Mouse (Mus musculus): ENCODE measurements around the gene Aurka.

Gene Aurka

DNA sequence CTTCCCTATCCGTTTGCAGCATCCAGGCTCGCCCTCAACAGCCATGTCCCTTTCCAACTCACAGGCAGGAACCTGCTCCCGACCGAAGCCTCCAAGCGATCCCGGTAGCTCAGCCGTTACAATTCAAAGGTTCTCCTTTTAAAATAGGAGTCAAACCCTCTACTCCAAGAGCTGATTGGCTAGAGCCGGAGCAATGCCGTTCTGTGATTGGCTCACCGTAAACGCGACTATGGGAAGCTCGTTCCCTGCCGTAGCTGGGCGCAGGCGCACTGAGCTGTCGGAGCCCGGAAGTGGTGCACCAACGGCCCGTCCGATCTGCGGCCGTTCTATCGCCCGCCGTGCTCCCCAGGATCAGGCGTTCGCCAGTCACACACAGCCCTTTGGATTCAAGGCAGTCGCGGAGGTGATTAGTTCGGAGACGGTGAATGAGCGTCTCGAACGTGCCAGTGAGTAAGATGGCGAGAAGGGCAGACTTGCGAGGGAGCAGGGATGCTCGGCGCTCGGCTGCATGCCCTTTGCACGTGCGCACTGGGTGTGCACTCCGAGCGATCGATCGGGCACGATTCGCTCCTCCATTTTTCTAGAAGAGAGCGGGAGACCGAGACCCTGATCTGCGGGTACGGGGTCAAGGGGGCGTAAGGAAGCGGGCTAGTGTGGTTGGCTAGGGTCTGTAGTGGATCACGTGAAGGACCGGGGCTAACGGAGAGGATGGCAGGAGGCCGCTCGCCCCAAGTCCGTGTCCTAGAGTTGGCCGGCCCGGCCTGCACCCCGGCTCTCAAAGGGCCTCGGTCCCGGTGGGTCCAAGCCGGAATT, at the start of gene Aurka, which contains the start of gene Cstf1:
Gene Aurka, minus strand, starts transcription at position 125 of the 813 bp plus-strand sequence.
Gene Cstf1, plus strand, starts transcription at position 271 of the 813 bp plus-strand sequence.
- peak; percentile 98 for DNase-seq (ENCODE audit: low read depth, low spot score)

DNA sequence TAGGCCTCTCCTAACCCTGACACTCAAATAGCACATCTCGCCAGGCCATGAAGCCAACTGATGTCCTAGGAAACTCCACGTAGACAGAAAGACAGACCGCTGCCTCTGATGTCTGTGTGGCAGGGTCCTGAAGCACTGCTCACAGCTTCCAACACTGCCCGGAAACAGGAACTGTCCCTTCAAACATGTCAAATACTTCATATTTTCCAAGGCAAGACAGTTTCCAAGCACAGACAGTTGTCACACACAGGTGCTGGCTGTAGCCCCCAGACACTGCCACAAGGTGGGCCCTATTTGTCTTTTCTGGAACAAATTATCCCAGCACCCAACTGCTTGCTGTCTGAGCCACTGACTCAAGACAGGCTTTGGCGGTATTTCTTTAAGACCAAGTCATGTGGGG, 47.9 kb upstream of the Aurka start:
- DNase-seq (ENCODE audit: low read depth, low spot score), result no peak

DNA sequence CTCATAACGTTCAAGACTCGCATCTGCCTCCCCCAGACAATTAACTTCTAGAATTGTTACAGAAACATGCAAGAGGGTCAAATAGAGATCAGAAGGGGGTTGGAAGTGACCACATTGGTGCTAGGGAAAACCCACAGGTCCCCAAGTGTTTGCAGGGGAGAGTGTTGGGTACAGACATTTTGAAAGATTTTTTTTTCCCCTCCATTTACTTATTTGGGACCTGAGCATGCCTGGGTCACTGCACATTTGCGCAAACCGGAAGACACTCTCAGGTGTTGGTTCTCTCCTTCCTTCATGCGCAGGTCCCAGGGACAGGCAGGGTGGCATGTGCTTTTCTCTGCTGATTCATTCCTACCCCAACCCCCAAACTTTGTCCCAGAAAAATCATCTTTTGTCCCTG, 46.5 kb upstream of the Aurka start:
- DNase-seq (ENCODE audit: low read depth, low spot score), result no peak

DNA sequence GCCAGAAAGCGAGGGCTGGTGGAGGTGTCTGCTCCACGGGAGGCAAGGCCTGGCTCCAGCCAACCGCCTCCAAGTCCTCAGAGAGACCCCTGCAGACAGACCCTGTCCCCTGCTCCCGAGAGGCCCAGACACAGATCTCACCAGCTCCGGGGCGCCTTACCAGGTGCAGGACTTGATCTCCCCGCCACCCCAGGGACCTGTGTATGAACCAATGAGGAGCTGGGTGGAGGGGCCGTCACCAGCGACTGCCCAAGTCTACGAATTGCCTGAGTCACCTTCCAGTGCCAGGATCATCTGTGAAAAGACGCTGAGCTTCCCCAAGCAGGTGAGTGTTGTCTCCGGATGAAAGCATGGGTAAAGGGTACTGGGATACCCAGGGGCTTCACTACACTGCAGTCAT, 45.9 kb upstream of the Aurka start:
- no peak for DNase-seq (ENCODE audit: low read depth, low spot score)

DNA sequence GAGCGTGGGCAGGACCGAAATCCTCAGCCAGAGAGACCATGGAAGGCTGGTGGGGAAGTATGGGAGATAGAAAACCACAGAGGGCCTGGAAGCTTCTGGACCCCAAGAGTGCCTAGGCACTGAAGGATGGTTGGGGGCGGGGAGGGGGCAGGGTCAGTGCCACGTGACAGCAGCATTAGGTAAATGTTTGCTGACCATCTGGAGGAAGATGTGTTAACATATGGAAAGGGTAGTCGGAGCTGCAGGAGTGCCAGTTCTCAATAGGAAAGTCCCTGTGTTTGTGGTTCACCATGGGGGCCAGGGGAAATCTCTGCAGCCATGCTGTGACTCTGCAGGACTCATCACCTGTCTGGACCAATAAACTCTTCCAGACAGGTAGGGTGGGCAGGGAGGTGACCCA, 43.6 kb upstream of the Aurka start:
- no peak for DNase-seq (ENCODE audit: low read depth, low spot score)

- DNase-seq (ENCODE audit: low read depth, low spot score), result peak; percentile 21
Measured at GRCm38 (mm10) chr2:172413273-172413672, 42.9 kb upstream of the Aurka start.

GRCm38 (mm10) chr2:172412454-172412853, 42.1 kb upstream of the Aurka start:
- DNase-seq (ENCODE audit: low read depth, low spot score), result no peak

DNA sequence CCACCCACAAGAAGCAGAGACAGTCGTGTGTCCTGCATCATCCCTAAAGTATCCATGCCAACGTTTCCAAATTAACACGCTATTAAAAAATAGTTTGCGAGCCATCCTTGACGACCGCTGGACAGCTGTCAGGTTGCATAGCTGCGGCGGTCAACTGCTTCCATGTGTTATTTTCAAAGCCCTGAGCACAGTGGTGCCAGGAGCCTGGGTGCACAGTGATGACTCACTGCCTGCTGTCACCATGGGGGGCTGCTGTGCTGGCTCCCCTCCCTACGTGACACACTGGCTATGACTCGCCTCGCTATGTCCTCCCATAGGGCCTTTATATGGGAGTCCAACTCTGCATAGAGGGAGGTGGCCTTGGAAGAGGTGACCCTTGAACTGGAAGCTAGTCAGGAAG, 40.8 kb upstream of the Aurka start:
- peak; percentile 51 for DNase-seq (ENCODE audit: low read depth, low spot score)

DNA sequence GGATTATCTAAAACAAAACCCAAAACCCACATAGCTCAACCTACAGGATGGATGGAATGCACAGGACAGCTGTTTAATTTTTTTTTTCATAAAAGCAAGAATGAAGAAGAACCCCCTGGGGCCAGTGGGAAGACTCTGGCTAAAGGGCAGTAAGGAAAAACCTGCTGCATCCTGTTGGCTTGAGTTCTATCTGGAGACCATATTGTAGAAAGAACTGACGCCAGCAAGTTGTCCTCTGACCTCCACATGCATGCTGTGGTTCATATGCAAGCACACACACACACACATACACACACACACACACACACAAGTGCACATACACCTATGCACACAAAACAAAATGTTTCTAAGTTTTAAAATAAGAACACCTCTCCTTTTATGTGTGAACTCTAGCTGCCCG, 40.4 kb upstream of the Aurka start:
- DNase-seq (ENCODE audit: low read depth, low spot score), result no peak

GRCm38 (mm10) chr2:172407499-172407898, 37.2 kb upstream of the Aurka start:
- no peak for DNase-seq (ENCODE audit: low read depth, low spot score)

- DNase-seq (ENCODE audit: low read depth, low spot score), result no peak
Measured at GRCm38 (mm10) chr2:172406173-172406572, 35.8 kb upstream of the Aurka start.

DNA sequence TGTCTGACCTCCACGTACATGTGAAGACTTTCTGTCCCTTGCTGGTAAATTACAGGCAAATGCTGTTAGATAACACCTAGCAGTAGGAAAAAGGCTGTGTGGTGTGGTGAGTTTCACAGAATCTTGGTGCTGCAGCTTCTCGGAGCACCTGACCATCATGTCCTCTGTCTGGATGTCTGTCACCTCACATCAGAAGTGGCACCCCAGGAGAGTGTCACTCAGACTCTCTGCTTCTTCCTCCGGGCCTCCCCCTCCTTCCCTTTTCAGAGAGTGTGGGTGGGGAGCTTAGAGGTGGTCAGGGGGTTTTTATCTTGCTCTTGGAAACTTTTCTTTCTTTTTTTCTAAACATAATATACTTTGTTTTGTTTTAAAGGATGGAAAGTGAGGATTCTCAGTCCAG, 34.7 kb upstream of the Aurka start:
- no peak for DNase-seq (ENCODE audit: low read depth, low spot score)

GRCm38 (mm10) chr2:172404239-172404638, 33.9 kb upstream of the Aurka start:
- DNase-seq (ENCODE audit: low read depth, low spot score), result no peak

DNA sequence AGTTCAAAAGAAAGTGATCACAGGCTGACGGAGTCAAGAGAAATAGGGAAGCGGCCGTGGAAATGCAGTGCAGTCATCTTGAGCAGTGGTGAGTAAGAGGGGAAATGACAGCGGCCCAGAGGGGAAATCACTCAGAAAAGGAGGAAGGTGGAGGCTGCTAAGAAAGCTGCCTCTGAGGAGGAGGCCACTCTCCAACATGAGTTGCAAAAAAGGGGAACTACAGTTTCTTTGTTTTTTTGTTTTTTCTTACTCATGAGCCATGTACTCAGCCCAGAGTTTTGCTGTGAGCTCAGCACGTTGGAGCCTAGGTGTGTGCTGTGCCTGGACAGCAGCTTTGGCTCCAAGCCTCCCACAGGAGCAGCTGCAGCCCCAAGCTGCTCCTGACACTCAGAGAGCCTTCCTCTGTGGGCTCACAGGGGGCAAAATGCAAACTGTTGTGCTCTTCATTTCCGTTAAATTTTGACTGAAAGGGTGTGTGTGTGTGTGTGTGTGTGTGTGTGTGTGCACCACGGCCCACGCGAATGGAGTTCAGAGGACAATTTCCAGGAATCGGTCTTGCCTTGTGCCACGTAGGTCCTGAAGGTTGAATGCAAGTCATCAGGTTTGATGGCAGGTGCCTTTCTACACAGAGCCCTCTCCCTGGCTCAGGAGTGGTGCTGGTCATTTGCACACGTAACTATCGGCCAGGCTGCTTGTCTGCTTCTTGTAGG, 30.9 kb upstream of the Aurka start:
- DNase-seq (ENCODE audit: low read depth, low spot score), result no peak

DNA sequence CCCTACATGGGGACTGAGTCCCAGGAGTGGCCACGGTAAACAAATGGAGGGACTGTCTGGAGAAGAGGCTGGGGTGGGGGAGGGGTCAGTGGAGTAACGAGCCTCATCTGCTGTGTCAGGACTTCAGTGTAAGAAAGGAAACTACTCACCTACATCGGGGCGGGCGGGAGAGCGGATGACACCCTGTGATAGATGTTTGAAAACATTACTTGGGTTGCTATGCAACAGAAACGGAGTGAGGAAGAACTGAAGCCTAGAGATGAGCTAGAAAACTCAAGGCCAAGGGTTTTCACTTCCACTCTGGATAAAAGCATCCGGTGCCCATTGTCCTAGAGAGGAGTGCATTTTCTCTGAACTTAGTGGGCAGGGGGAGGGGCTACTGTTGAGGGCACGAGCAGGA, 29.6 kb upstream of the Aurka start:
- DNase-seq (ENCODE audit: low read depth, low spot score), result no peak

DNA sequence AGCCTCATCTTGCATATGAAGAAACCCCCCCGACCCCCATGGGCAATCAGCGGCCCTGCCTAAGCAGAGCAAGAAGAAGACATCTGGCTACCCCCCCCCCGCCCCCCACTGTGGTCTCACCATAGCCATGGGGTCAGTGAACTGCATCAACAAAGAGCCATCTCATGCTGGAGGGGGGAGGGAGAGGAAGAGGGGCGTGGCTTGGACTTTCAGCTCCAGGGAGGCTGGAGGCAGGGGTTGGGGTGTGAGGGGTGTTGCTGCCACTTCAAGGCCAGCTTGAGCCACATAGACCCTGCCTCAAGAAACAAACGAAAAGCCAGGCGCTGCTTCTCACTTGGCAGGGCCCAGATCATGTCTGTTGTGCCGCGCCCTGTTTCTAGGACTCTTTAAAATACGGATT, 25.6 kb upstream of the Aurka start:
- no peak for DNase-seq (ENCODE audit: low read depth, low spot score)

DNA sequence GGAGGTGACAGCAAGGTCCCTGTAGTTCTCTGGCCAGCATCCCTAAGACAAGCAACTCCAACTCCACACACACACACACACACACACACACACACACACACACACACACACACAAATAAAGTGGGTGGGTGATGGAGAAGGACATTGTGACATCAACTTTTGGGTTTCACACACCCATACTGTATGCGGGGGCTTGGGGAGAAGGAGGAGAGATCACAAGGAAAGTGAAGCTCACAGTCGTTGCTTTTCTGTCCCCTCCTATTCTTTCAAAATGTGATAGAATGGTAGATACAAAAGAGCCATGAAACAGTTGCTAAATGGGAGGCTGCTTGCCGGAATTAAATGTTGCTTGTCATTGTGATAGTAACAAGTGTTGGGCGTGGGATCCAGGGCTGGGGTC, 24.3 kb upstream of the Aurka start:
- DNase-seq (ENCODE audit: low read depth, low spot score), result no peak

GRCm38 (mm10) chr2:172394052-172394392, 23.7 kb upstream of the Aurka start:
- DNase-seq (ENCODE audit: low read depth, low spot score), result no peak

GRCm38 (mm10) chr2:172393391-172394051, 23.2 kb upstream of the Aurka start, which contains the start of gene Cass4:
TSS of gene Cass4 (plus strand) at chr2:172393794.
- DNase-seq (ENCODE audit: low read depth, low spot score), result peak; percentile 48

- DNase-seq (ENCODE audit: low read depth, low spot score), result no peak
Measured at GRCm38 (mm10) chr2:172392041-172392521, 21.7 kb upstream of the Aurka start.

DNA sequence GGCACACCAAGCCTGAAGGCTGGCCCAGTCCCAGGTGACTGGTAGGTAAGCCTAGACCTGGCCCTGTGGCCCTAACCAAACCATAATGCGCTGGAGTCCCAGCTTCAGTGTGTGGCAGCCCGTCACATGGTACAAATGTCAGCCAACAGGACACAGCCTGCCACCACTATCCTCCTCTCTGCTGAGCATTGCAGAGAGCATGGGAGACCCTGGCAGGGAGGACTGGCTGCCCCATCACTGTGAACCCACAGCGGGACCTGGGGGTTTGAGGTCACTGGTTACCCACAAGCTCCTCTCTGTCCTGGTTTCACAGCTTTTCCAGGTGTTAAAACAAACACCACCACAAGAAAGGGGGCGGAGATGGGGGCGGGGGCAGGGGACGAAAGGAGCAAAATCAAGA, 20.0 kb upstream of the Aurka start:
- no peak for DNase-seq (ENCODE audit: low read depth, low spot score)

DNA sequence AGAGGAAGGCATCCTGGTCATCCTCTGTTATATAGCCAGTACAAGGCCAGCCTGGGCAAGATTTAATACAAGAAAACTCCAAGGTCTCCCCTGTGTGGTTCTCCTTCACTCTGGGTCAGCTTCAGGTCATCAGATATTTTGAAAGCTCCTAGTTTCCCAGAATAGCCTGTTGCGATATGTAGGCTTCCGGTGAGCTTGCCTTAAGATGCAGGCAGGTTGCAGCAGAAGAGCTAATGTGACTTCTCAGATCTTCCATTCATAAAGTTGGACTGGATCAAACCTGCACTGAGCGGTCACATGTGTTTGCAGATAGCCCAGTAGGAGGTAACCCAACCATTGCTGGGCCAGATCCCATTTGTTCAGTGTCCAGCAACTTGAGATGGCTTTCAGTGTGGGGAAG, 14.4 kb upstream of the Aurka start:
- no peak for DNase-seq (ENCODE audit: low read depth, low spot score)
